Mouse (Mus musculus): ENCODE results near the gene Atrnl1. TPM values are rescaled to one million over a fixed set of nuclear protein-coding genes. Genes with fewer than 3 reads are reported as not detected.

The Atrnl1 gene
- polyA plus RNA-seq, 1 experiment from 2014 or later: 5.1 TPM

- H3K4me2 ChIP-seq: peak overlapping the region; percentile 57
Measured at GRCm38 (mm10) chr19:58063541-58063940, 452.7 kb downstream of the Atrnl1 start.

GRCm38 (mm10) chr19:58064116-58065000 lies 453.5 kb downstream of the Atrnl1 start:
- Histone ChIP-seq H3K27ac (ENCODE audit: poor library complexity, severe bottlenecking) (peak overlapping the region; percentile 27), H3K9ac (no peak overlapping the region), H3K4me2 (peak overlapping the region; percentile 57), H3K9me3 (replicated peaks) (no peaks in the 10 kb centered on the region), H3K4me1 (replicated peaks) (peaks cover 66% of the 10 kb centered on the region), H3K4me3 (0 out of 2 replicates have a peak overlapping the region, but pooled peaks have one; percentile 2), H3K27me3 (replicated peaks) (no peaks in the 10 kb centered on the region), H3K36me3 (no peaks in the 10 kb centered on the region)
- 4% methylated on average over 16 of the region's 16 CpGs for WGBS
- ATAC-seq (ENCODE audit: insufficient number of reproducible peaks, low FRiP score): peak; percentile 60

More at GRCm38 (mm10) chr19:58063541-58063940, 452.7 kb downstream of the Atrnl1 start:
- no peak overlapping the region for H3K9ac ChIP-seq
- H3K4me1 ChIP-seq (replicated peaks): peaks cover 68% of the 10 kb centered on the region
- H3K27me3 ChIP-seq (replicated peaks): no peaks in the 10 kb centered on the region
- no peaks in the 10 kb centered on the region for H3K36me3 ChIP-seq
- 36% methylated on average over 6 of the region's 6 CpGs for WGBS
- H3K4me3 ChIP-seq: 0 out of 2 replicates have a peak overlapping the region, but pooled peaks have one; percentile 2
- no peak for ATAC-seq (ENCODE audit: insufficient number of reproducible peaks, low FRiP score)
- no peaks in the 10 kb centered on the region for H3K9me3 ChIP-seq (replicated peaks)
- peak overlapping the region; percentile 6; the same call in 1 of the 2 replicates for H3K27ac ChIP-seq (ENCODE audit: poor library complexity, severe bottlenecking)

GRCm38 (mm10) chr19:58065001-58065314 lies 454.1 kb downstream of the Atrnl1 start:
- no peak for ATAC-seq (ENCODE audit: insufficient number of reproducible peaks, low FRiP score)
- peak overlapping the region; percentile 27 for H3K27ac ChIP-seq (ENCODE audit: poor library complexity, severe bottlenecking)
- WGBS: 32% methylated on average over 5 of the region's 5 CpGs

GRCm38 (mm10) chr19:58065514-58065913 lies 454.7 kb downstream of the Atrnl1 start:
- H3K4me3 ChIP-seq: no peak overlapping the region
- no peak for ATAC-seq (ENCODE audit: insufficient number of reproducible peaks, low FRiP score)
- no peak overlapping the region; the same call in 1 of the 2 replicates for H3K4me2 ChIP-seq
- H3K9ac ChIP-seq: no peak overlapping the region
- peaks cover 59% of the 10 kb centered on the region for H3K4me1 ChIP-seq (replicated peaks)
- H3K27ac ChIP-seq (ENCODE audit: poor library complexity, severe bottlenecking): no peak overlapping the region
- H3K9me3 ChIP-seq (replicated peaks): no peaks in the 10 kb centered on the region
- no peaks in the 10 kb centered on the region for H3K36me3 ChIP-seq
- no peaks in the 10 kb centered on the region for H3K27me3 ChIP-seq (replicated peaks)
- 57% methylated on average over 2 of the region's 2 CpGs for WGBS

More at GRCm38 (mm10) chr19:58065001-58065314, 454.1 kb downstream of the Atrnl1 start:
- Histone ChIP-seq H3K36me3 (no peaks in the 10 kb centered on the region), H3K4me1 (replicated peaks) (peaks cover 64% of the 10 kb centered on the region), H3K9me3 (replicated peaks) (no peaks in the 10 kb centered on the region), H3K4me2 (peak overlapping the region; percentile 57), H3K27me3 (replicated peaks) (no peaks in the 10 kb centered on the region), H3K4me3 (no peak overlapping the region), H3K9ac (no peak overlapping the region)

DNA sequence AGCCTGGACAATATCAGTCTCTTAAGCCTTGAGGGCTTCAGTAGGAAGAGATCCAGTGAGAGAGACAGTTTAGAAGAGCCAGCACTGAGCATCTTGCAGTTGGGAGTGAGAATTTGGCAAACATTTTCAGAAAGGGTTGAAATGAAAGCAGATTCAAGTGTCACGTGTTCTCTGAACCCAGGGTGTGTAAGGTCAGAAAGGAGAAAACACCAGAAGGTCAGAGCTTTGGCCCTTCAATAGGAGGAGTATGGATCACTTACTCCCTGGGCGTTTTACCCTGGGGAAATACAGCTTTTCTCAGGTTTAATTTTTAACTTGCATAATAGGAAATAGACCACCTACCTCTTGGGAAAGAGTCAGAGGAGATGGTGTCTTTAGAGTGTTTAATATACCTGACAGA lies 457.3 kb downstream of the Atrnl1 start:
- ATAC-seq (ENCODE audit: insufficient number of reproducible peaks, low FRiP score): no peak
- Histone ChIP-seq H3K4me3 (no peak overlapping the region), H3K4me2 (no peak overlapping the region), H3K27me3 (replicated peaks) (no peaks in the 10 kb centered on the region), H3K9ac (no peak overlapping the region), H3K9me3 (replicated peaks) (no peaks in the 10 kb centered on the region), H3K27ac (ENCODE audit: poor library complexity, severe bottlenecking) (no peak overlapping the region), H3K4me1 (replicated peaks) (peaks cover 40% of the 10 kb centered on the region), H3K36me3 (no peaks in the 10 kb centered on the region)
- WGBS: 77% methylated on average over 2 of the region's 2 CpGs

DNA sequence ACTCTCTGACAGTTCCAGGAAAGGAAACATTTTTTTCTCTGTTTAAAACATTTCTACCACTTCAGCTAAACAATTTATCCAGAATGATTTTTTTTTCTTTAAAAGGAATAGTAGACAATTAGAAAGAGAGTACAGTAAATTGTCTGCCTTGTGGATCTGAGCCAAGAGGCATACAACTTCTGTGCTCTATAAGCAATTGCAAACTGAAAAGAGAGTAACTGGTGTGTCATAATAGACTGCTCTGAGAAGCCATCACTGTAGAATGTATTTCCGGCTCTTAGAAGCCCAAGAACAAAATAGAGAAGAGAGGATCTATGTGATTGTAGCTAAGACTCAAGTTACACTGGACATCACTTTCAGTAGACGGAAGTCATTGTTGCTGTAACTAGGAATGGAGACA lies 458.1 kb downstream of the Atrnl1 start:
- Histone ChIP-seq H3K4me1 (replicated peaks) (peaks cover 32% of the 10 kb centered on the region), H3K9ac (no peak overlapping the region), H3K4me3 (no peak overlapping the region), H3K36me3 (no peaks in the 10 kb centered on the region), H3K9me3 (replicated peaks) (no peaks in the 10 kb centered on the region), H3K4me2 (no peak overlapping the region), H3K27ac (ENCODE audit: poor library complexity, severe bottlenecking) (no peak overlapping the region), H3K27me3 (replicated peaks) (no peaks in the 10 kb centered on the region)
- no peak for ATAC-seq (ENCODE audit: insufficient number of reproducible peaks, low FRiP score)
- WGBS: 82% methylated on average over 2 of the region's 2 CpGs

DNA sequence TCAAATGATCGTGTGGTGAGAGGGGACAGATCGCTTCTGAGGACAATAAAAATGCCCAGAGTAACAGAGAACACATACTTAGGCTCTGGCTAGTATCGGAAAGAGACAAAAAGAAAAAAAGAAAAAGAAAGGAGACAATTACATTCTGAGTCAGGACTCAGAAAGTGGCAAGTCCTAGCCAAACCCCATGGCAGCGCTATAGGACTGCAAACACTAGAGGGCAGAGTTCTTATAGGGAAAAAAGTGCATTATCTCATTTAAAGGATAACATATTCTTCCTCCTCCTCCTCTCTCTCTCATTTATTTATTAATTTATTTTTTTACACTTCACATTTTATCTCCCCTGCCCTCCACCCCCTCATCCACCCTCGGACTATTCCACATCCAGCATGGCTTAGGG lies 461.6 kb downstream of the Atrnl1 start:
- Histone ChIP-seq H3K4me2 (no peak overlapping the region), H3K36me3 (no peaks in the 10 kb centered on the region), H3K4me1 (replicated peaks) (peaks cover 10% of the 10 kb centered on the region; the same call in 1 of the 2 replicates), H3K4me3 (no peak overlapping the region), H3K9ac (no peak overlapping the region), H3K27ac (ENCODE audit: poor library complexity, severe bottlenecking) (no peak overlapping the region), H3K27me3 (replicated peaks) (no peaks in the 10 kb centered on the region), H3K9me3 (replicated peaks) (no peaks in the 10 kb centered on the region)
- WGBS: 66% methylated on average over 5 of the region's 5 CpGs
- no peak for ATAC-seq (ENCODE audit: insufficient number of reproducible peaks, low FRiP score)

GRCm38 (mm10) chr19:58072846-58073245 lies 462.0 kb downstream of the Atrnl1 start:
- no peak overlapping the region for H3K4me2 ChIP-seq
- no peaks in the 10 kb centered on the region for H3K9me3 ChIP-seq (replicated peaks)
- 73% methylated on average over 9 of the region's 9 CpGs for WGBS
- H3K27ac ChIP-seq (ENCODE audit: poor library complexity, severe bottlenecking): no peak overlapping the region
- H3K4me3 ChIP-seq: no peak overlapping the region
- H3K4me1 ChIP-seq (replicated peaks): peaks cover 10% of the 10 kb centered on the region; the same call in 1 of the 2 replicates
- H3K27me3 ChIP-seq (replicated peaks): no peaks in the 10 kb centered on the region
- H3K9ac ChIP-seq: no peak overlapping the region
- ATAC-seq (ENCODE audit: insufficient number of reproducible peaks, low FRiP score): no peak
- no peaks in the 10 kb centered on the region for H3K36me3 ChIP-seq

GRCm38 (mm10) chr19:58075252-58075651 lies 464.4 kb downstream of the Atrnl1 start:
- ATAC-seq (ENCODE audit: insufficient number of reproducible peaks, low FRiP score): no peak
- no peak overlapping the region for H3K4me2 ChIP-seq
- no peak overlapping the region for H3K27ac ChIP-seq (ENCODE audit: poor library complexity, severe bottlenecking)
- 76% methylated on average over 6 of the region's 6 CpGs for WGBS
- H3K9ac ChIP-seq: no peak overlapping the region
- no peaks in the 10 kb centered on the region for H3K36me3 ChIP-seq
- no peaks in the 10 kb centered on the region for H3K4me1 ChIP-seq (replicated peaks)
- no peak overlapping the region for H3K4me3 ChIP-seq
- no peaks in the 10 kb centered on the region for H3K9me3 ChIP-seq (replicated peaks)
- H3K27me3 ChIP-seq (replicated peaks): no peaks in the 10 kb centered on the region

- no peak for ATAC-seq (ENCODE audit: insufficient number of reproducible peaks, low FRiP score)
- Histone ChIP-seq H3K27me3 (replicated peaks) (no peaks in the 10 kb centered on the region), H3K4me2 (no peak overlapping the region), H3K9ac (no peak overlapping the region), H3K9me3 (replicated peaks) (no peaks in the 10 kb centered on the region), H3K36me3 (0 out of 2 replicates have a peak, but pooled peaks cover under 1% of the 10 kb centered on the region), H3K4me3 (no peak overlapping the region), H3K4me1 (replicated peaks) (no peaks in the 10 kb centered on the region), H3K27ac (ENCODE audit: poor library complexity, severe bottlenecking) (no peak overlapping the region)
- 81% methylated on average over 14 of the region's 14 CpGs for WGBS
Measured at GRCm38 (mm10) chr19:58076961-58077371, 466.1 kb downstream of the Atrnl1 start.

GRCm38 (mm10) chr19:58077529-58078070 lies 466.8 kb downstream of the Atrnl1 start:
- no peak overlapping the region for H3K27ac ChIP-seq (ENCODE audit: poor library complexity, severe bottlenecking)
- H3K4me1 ChIP-seq (replicated peaks): no peaks in the 10 kb centered on the region
- 0 out of 2 replicates have a peak, but pooled peaks cover 3% of the 10 kb centered on the region for H3K36me3 ChIP-seq
- H3K4me2 ChIP-seq: no peak overlapping the region
- no peak for ATAC-seq (ENCODE audit: insufficient number of reproducible peaks, low FRiP score)
- no peak overlapping the region for H3K9ac ChIP-seq
- no peaks in the 10 kb centered on the region for H3K27me3 ChIP-seq (replicated peaks)
- no peaks in the 10 kb centered on the region for H3K9me3 ChIP-seq (replicated peaks)
- no peak overlapping the region for H3K4me3 ChIP-seq
- 89% methylated on average over 10 of the region's 10 CpGs for WGBS
